In the genomic region with DNA sequence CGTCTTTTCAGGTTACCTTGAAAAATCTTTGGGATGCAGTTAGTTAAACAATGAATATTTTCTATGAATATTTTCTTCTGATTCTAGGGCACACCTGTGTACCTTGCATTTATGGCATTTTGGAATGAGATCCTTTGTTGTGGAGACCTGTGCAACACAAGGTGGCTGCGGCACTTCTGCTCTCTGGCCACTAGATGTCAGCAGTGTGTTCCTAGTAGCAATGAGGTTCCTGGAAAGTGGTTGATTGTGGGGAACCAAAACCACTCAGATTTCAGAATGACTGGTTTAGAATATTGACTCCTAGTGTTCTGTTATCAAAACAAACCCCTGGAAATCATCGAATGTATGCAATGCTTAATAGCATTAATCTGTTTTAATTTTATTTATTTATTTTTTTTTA, we compare ENCODE assay signal across 8 mouse cellular contexts. TPM values are rescaled to one million over a fixed set of nuclear protein-coding genes. Genes with fewer than 3 reads are reported as not detected.
DNase-seq lines count a peak whose midpoint lies in the region; ATAC-seq lines count a peak whose summit lies in the region.

No protein-coding gene starts in this region.

- DNase-seq in gastrocnemius, adult 18-20 months (ENCODE audit: low spot score): peak; percentile 24
- DNase-seq in gastrocnemius, adult 8-10 months (ENCODE audit: low spot score in 2 of 2): no peak
- peak; percentile 58 for DNase-seq in R1 (ENCODE audit: low read depth, low spot score)
- DNase-seq in cerebellum, postnatal 14 days: peak; percentile 86 to 89
- peak; percentile 78 to 79 for DNase-seq in layer of hippocampus, postnatal 10 days (ENCODE audit: low spot score in 2 of 2)
- DNase-seq in mesoderm, embryonic 11.5 days (ENCODE audit: low read depth, low spot score): peak; percentile 77
- peak; percentile 78 for DNase-seq in right cerebral cortex, postnatal 4 days

- ATAC-seq in granulocyte monocyte progenitor cell, adult 5-6 weeks (replicated peaks; ENCODE audit: poor library complexity, severe bottlenecking): peak; percentile 94

RNA-seq across cellular contexts. Expression of a gene that starts 31.7 kb away (rescaled TPM):
- not detected for total RNA-seq in gastrocnemius, adult 18-20 months (2021)
- not detected for total RNA-seq in gastrocnemius, adult 8-10 months (2022)
- not detected in 2 replicates for total RNA-seq in granulocyte monocyte progenitor cell, adult 5-6 weeks (2014; fragmentation: Nextera tagmentation)
- total RNA-seq in granulocyte monocyte progenitor cell, adult 5-6 weeks (2017): not detected in 2 replicates
- total RNA-seq in layer of hippocampus, postnatal 10 days (2021): under 1 TPM in 1 of 2 experiments, not detected in 1; 0.30 TPM

Comparison
In these comparisons a context has a peak if more than half of its experiments do, and no peak if none do; other contexts are left out.
1. DNase-seq: peak in gastrocnemius, adult 18-20 months (single experiment), R1 (single experiment), cerebellum, postnatal 14 days (2 of 2), layer of hippocampus, postnatal 10 days (2 of 2), mesoderm, embryonic 11.5 days (single experiment) and right cerebral cortex, postnatal 4 days (single experiment); none in gastrocnemius, adult 8-10 months (0 of 2).